Mouse (Mus musculus) adrenal gland, postnatal 36 days (tissue): ENCODE results near the gene Gjb4. TPM values are rescaled to one million over a fixed set of nuclear protein-coding genes. Genes with fewer than 3 reads are reported as not detected.
A peak's percentile ranks its signal among the peaks of the same experiment; 100 is the strongest.

ENCODE experiments used
- DNase-seq, 2 experiments: peaks; one replicate each; pipeline ENCODE4 v3.0.0; 2021; ENCODE audit warnings: mixed read lengths in 1 of 2
- total RNA-seq, 2 experiments: library from RNA; stranded (reverse); gene quantifications; 2 replicates each; pipeline ENCODE4 v1.2.3; 2021

The Gjb4 gene
- total RNA-seq, 2 experiments from 2014 or later: not detected

DNA sequence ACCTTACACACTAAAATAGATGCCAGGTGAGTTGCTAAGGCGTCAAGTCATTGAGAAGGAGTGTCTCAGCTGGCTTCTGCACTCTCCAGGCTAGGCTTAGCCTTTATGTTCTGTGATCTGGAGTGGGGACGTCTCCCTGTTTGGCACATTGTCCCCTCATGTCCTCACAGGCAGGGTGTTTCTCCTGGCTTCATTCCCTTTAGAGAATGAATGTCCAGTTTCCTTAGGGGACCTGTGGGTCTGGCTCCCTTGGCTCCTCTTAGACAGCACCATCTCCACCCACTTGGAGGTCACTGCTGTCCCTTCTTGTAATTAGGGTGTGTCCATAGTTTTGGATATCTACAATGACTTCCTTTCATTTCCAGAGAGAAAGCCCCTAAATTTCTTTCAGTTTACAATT, 47.0 kb downstream of the Gjb4 start:
- DNase-seq: no peak

DNA sequence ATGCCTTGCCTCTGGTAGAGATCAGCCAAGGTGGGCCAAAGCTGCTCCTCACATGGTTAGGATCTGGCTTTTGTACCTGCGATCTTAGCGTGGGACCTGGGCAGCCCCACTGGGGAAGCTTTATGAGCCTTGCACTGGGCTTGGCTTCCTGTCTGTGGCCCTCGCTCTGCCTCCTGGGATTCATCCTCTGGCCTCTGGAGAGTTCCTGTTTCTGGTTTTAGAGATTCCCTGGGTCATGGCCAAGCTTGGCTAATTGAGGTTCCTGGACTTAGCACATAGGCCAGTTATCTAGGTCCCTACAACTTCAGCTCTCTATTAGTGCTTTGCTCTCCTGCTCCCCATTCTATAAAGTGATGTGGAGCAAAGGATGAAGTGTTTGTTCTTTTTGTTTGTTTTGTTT, 50.1 kb downstream of the Gjb4 start:
- DNase-seq: peak in 1 of 2 experiments; percentile 41

Other genes starting within 250 kb of the Gjb4 start
- gene Tmem35b, start 230.4 kb downstream of the Gjb4 start, total RNA-seq: 10 to 100 TPM; 14.8 to 22.8 TPM
- gene Dlgap3, start 184.9 kb downstream of the Gjb4 start, total RNA-seq: 1 to 10 TPM; 3.1 to 5.6 TPM
- 10 to 100 TPM; 51.5 to 52.6 TPM for gene Smim12, start 110.3 kb downstream of the Gjb4 start, total RNA-seq
- 1 to 10 TPM; 4.5 to 4.7 TPM for gene Gja4, start 40.0 kb downstream of the Gjb4 start, total RNA-seq
- not detected for gene Gjb3, start 23.2 kb downstream of the Gjb4 start, total RNA-seq
- under 1 TPM; 0.36 to 0.40 TPM for gene Gjb5, start 4.1 kb upstream of the Gjb4 start, total RNA-seq